Mouse (Mus musculus) lung, postnatal 0 days (tissue): ENCODE data around the gene Ccr4. TPM values are rescaled to one million over a fixed set of nuclear protein-coding genes. Genes with fewer than 3 reads are reported as not detected.
A peak's percentile ranks its signal among the peaks of the same experiment; 100 is the strongest.

Experiments
- ATAC-seq: fragments of 200-750 bp; cut with Nextera tagmentation; 2 replicates; pipeline ENCODE4 v1.8.0; 2017; ENCODE audit warnings: moderate library complexity
- DNase-seq: peaks from one replicate; pipeline ENCODE4 v3.0.0-alpha.2; 2016; ENCODE audit warnings: low spot score
- H3K27ac ChIP-seq: fragments of 300-500 bp; sonication (generic); 2 replicates; pipeline ENCODE4 v1.5.1; 2014; ENCODE audit warnings: antibody characterized with exemption, mild to moderate bottlenecking, low read length, mixed read lengths
- H3K27me3 ChIP-seq: fragments of 300-500 bp; sonication (generic); replicated peaks from 2 replicates; pipeline ENCODE4 v1.6.1; 2014; ENCODE audit warnings: low read length, mixed read lengths; ENCODE audit not compliant: insufficient read depth
- H3K36me3 ChIP-seq: fragments of 300-500 bp; sonication (generic); 2 replicates; pipeline ENCODE4 v1.6.1; 2014; ENCODE audit warnings: low read length, mixed read lengths; ENCODE audit not compliant: insufficient read depth
- H3K4me1 ChIP-seq: fragments of 300-500 bp; sonication (generic); 2 replicates; pipeline ENCODE4 v1.6.1; 2014; ENCODE audit warnings: antibody characterized with exemption, low read depth, low read length, mixed read lengths; ENCODE audit not compliant: insufficient read depth
- H3K4me2 ChIP-seq: fragments of 300-500 bp; sonication (generic); replicated peaks from 2 replicates; pipeline ENCODE4 v1.6.1; 2014; ENCODE audit warnings: low read depth, mild to moderate bottlenecking, low read length, moderate library complexity, mixed read lengths
- H3K4me3 ChIP-seq: fragments of 300-500 bp; sonication (generic); 2 replicates; pipeline ENCODE4 v1.5.1; 2014; ENCODE audit warnings: low read depth, low read length
- H3K9ac ChIP-seq: fragments of 300-500 bp; sonication (generic); replicated peaks from 2 replicates; pipeline ENCODE4 v1.6.1; 2014; ENCODE audit warnings: low read depth, mild to moderate bottlenecking
- H3K9me3 ChIP-seq: fragments of 300-500 bp; sonication (generic); 2 replicates; pipeline ENCODE4 v1.6.1; 2016; ENCODE audit warnings: low read length, mixed read lengths
- CTCF ChIP-seq: IDR thresholded peaks from 2 replicates; pipeline ENCODE4 v1.5.1; 2016; ENCODE audit warnings: antibody characterized with exemption, mild to moderate bottlenecking
- EP300 ChIP-seq: IDR thresholded peaks from 2 replicates; pipeline ENCODE4 v1.6.1; 2016; ENCODE audit warnings: antibody characterized with exemption, mild to moderate bottlenecking, control low read depth
- WGBS: fragments of 180-500 bp; shearing (Covaris S2); extraction: QIAGEN DNeasy Blood & Tissue Kit; methylation state at CpG from one replicate; pipeline ENCODE4 v1.1.7; 2014; 5-methylcytosine and 5-hydroxymethylcytosine counted together
- polyA plus RNA-seq: library from polyadenylated mRNA; unstranded; fragments of >200 nt; fragmentation: Nextera tagmentation; extraction: Ambion mirVana; gene quantifications from 2 replicates; pipeline ENCODE4 v1.2.1, GENCODE M21; 2015

Gene Ccr4
- not detected in 2 replicates for polyA plus RNA-seq

- ATAC-seq (no peak), DNase-seq (no peak)
- Histone ChIP-seq H3K4me1 (no peaks in the 10 kb centered on the region), H3K27me3 (no peaks in the 10 kb centered on the region), H3K9me3 (no peaks in the 10 kb centered on the region), H3K9ac (no peak within 1 kb of the TSS), H3K4me3 (no peak within 1 kb of the TSS), H3K4me2 (no peak within 1 kb of the TSS), H3K27ac (no peak within 1 kb of the TSS), H3K36me3 (no peaks in the 10 kb centered on the region)
- TF ChIP-seq CTCF: no peak
- TF ChIP-seq EP300: no peak
- WGBS: 87% methylated on average over 9 of the region's 9 CpGs
Measured at GRCm38 (mm10) chr9:114504816-114505215, at the start of gene Ccr4. Gene Ccr4, minus strand, starts transcription at chr9:114504916.

GRCm38 (mm10) chr9:114553828-114554227 is 49.1 kb upstream of the Ccr4 start:
- no peaks in the 10 kb centered on the region for H3K36me3 ChIP-seq
- no peaks in the 10 kb centered on the region for H3K4me1 ChIP-seq
- no peak overlapping the region for H3K27ac ChIP-seq
- H3K27me3 ChIP-seq: no peaks in the 10 kb centered on the region
- no peak overlapping the region for H3K4me2 ChIP-seq
- TF ChIP-seq EP300 (no peak), CTCF (no peak)
- no peak overlapping the region for H3K9ac ChIP-seq
- no peak for ATAC-seq
- no peak for DNase-seq
- no peak overlapping the region for H3K4me3 ChIP-seq
- no peaks in the 10 kb centered on the region for H3K9me3 ChIP-seq

DNA sequence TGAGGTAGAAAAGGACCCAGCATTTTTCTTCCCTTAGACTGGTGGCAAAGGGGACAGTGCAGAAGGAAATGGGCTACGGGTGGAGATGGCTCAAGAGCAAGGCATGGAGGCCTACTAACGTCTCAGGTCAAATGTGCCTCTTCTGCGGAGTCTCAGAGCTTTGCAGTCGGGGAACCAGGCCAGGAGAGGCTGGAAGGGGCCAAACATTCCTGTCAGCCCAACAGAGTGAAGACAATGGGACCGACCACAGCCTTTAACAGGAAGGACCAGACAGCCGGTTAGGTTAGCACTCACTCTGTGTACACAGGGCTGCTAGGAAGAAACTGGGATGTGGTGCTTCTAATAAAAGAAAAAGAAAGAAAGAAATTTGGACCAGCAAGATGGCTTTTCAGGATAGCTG is 45.3 kb upstream of the Ccr4 start:
- Histone ChIP-seq H3K9me3 (no peaks in the 10 kb centered on the region), H3K27me3 (no peaks in the 10 kb centered on the region), H3K4me3 (no peak overlapping the region), H3K4me2 (no peak overlapping the region), H3K27ac (no peak overlapping the region), H3K4me1 (no peaks in the 10 kb centered on the region), H3K36me3 (no peaks in the 10 kb centered on the region), H3K9ac (no peak overlapping the region)
- TF ChIP-seq CTCF (no peak), EP300 (no peak)
- WGBS: 11% methylated on average over 6 of the region's 6 CpGs
- no peak for DNase-seq
- no peak for ATAC-seq

DNA sequence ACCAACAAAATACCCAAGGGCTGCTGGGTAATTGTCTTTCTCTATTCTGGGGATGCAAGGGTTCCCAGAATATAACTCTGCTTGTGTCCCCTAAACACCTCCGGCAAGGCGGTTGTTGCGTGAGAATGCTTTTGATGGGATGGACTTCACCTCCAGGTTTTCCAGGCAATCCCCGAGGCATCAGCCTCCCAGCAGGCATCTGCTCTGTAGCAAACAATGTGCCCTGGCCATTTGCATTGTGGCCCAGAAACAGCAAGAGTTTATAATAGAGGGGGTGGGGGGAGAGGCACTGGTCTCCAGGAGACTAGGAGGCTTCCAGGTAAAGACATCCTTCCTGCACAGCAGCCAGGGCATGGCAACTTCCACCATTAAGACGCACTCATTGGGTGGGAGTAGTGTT is 44.4 kb upstream of the Ccr4 start:
- Histone ChIP-seq H3K36me3 (no peaks in the 10 kb centered on the region), H3K4me2 (no peak overlapping the region), H3K27ac (no peak overlapping the region), H3K27me3 (no peaks in the 10 kb centered on the region), H3K9me3 (no peaks in the 10 kb centered on the region), H3K4me1 (peaks cover 4% of the 10 kb centered on the region; the same call in 1 of the 2 replicates), H3K9ac (no peak overlapping the region), H3K4me3 (no peak overlapping the region)
- ATAC-seq: no peak
- no peak for DNase-seq
- 74% methylated on average over 5 of the region's 5 CpGs for WGBS
- TF ChIP-seq EP300 (no peak), CTCF (no peak)

GRCm38 (mm10) chr9:114548496-114548895 is 43.8 kb upstream of the Ccr4 start:
- Histone ChIP-seq H3K9ac (no peak overlapping the region), H3K4me1 (peaks cover 4% of the 10 kb centered on the region; the same call in 1 of the 2 replicates), H3K27me3 (no peaks in the 10 kb centered on the region), H3K4me3 (no peak overlapping the region), H3K27ac (no peak overlapping the region), H3K36me3 (no peaks in the 10 kb centered on the region), H3K9me3 (no peaks in the 10 kb centered on the region), H3K4me2 (no peak overlapping the region)
- WGBS: 38% methylated on average over 4 of the region's 4 CpGs
- DNase-seq: no peak
- TF ChIP-seq EP300 (no peak), CTCF (no peak)
- ATAC-seq: no peak

DNA sequence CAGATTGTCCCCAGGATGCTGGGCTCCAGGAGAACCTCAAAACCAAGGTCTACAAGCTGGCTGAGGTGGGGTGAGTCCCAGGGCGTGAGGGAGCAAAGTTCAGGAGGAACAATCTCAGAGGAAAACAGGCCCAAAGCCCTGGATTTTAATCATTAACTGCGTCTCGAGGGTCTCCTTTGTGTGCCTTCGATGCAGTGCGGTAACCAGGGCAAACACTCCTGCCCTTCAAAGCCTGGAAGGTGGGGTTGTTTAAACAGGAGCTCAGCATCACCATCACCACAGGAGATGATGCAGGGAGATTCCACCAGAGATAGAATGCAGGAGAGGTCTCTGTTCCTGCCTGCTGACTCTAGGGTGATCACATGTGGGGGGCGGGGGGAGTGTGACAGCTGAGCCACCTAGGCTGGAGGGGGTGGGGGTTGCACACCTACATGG is 42.9 kb upstream of the Ccr4 start:
- Histone ChIP-seq H3K4me1 (peaks cover 4% of the 10 kb centered on the region; the same call in 1 of the 2 replicates), H3K27me3 (no peaks in the 10 kb centered on the region), H3K9me3 (no peaks in the 10 kb centered on the region), H3K27ac (peak overlapping the region; percentile 51; the same call in 1 of the 2 replicates), H3K9ac (no peak overlapping the region), H3K36me3 (no peaks in the 10 kb centered on the region), H3K4me3 (no peak overlapping the region), H3K4me2 (no peak overlapping the region)
- WGBS: 43% methylated on average over 6 of the region's 6 CpGs
- peak; percentile 40 for DNase-seq
- peak; percentile 22; the same call in 1 of the 2 replicates for ATAC-seq
- TF ChIP-seq EP300 (no peak), CTCF (no peak)

GRCm38 (mm10) chr9:114546765-114547164 is 42.0 kb upstream of the Ccr4 start:
- no peak overlapping the region for H3K4me2 ChIP-seq
- no peaks in the 10 kb centered on the region for H3K9me3 ChIP-seq
- H3K4me1 ChIP-seq: peaks cover 4% of the 10 kb centered on the region; the same call in 1 of the 2 replicates
- H3K27me3 ChIP-seq: no peaks in the 10 kb centered on the region
- DNase-seq (no peak), ATAC-seq (0 out of 2 replicates have a peak, but pooled peaks have one; percentile 30)
- no peak overlapping the region for H3K27ac ChIP-seq
- H3K36me3 ChIP-seq: no peaks in the 10 kb centered on the region
- no peak overlapping the region for H3K9ac ChIP-seq
- TF ChIP-seq EP300 (no peak), CTCF (no peak)
- H3K4me3 ChIP-seq: no peak overlapping the region
- 35% methylated on average over 12 of the region's 12 CpGs for WGBS
